Mouse (Mus musculus) neural tube, embryonic 14.5 days (tissue): ENCODE results near the gene Pcbd2. TPM values are rescaled to one million over a fixed set of nuclear protein-coding genes. Genes with fewer than 3 reads are reported as not detected.

Experiments
- polyA plus RNA-seq: library from polyadenylated mRNA; unstranded; fragments of >200 nt; fragmentation: Nextera tagmentation; extraction: Ambion mirVana; gene quantifications from 2 replicates; pipeline ENCODE4 v1.2.1, GENCODE M21; 2014

The Pcbd2 gene
- polyA plus RNA-seq, 1 experiment from 2014 or later: 19.6 TPM

Other genes with a start within 250 kb of the Pcbd2 start
- 376 and 450 TPM in 2 replicates for gene Dbn1, start 239.3 kb upstream of the Pcbd2 start, polyA plus RNA-seq
- gene Pdlim7, start 213.7 kb upstream of the Pcbd2 start, polyA plus RNA-seq: 142 and 163 TPM in 2 replicates
- gene Dok3, start 198.1 kb upstream of the Pcbd2 start, polyA plus RNA-seq: 4.2 and 4.6 TPM in 2 replicates
- 51.3 and 54.1 TPM in 2 replicates for gene Ddx41, start 190.7 kb upstream of the Pcbd2 start, polyA plus RNA-seq
- 47.1 and 50.1 TPM in 2 replicates for gene Fam193b, start 156.2 kb upstream of the Pcbd2 start, polyA plus RNA-seq
- 49.3 and 57.0 TPM in 2 replicates for gene Tmed9, start 153.6 kb upstream of the Pcbd2 start, polyA plus RNA-seq
- gene B4galt7, start 127.5 kb upstream of the Pcbd2 start, polyA plus RNA-seq: 32.7 and 40.4 TPM in 2 replicates
- gene Caml, start 104.4 kb upstream of the Pcbd2 start, polyA plus RNA-seq: 112 and 118 TPM in 2 replicates
- gene Ddx46, start 92.3 kb upstream of the Pcbd2 start, polyA plus RNA-seq: 31.2 and 35.4 TPM in 2 replicates
- 97.6 and 107 TPM in 2 replicates for gene B230219D22Rik, start 34.2 kb upstream of the Pcbd2 start, polyA plus RNA-seq
- gene Txndc15, start 12.7 kb upstream of the Pcbd2 start, polyA plus RNA-seq: 150 and 156 TPM in 2 replicates
- gene Catsper3, start 57.2 kb downstream of the Pcbd2 start, polyA plus RNA-seq: not detected in 2 replicates
- not detected in 2 replicates for gene Pitx1, start 108.8 kb downstream of the Pcbd2 start, polyA plus RNA-seq